Mouse (Mus musculus) MEL-GATA-1-ER (cell line): ENCODE data around the gene Scrn1.

ENCODE experiments used
- DNase-seq: peaks from one replicate; pipeline ENCODE4 v3.0.0-alpha.2; 2012; ENCODE audit warnings: low read depth; ENCODE audit errors: extremely low read depth

Scrn1 gene

GRCm38 (mm10) chr6:54565665-54566545, at the start of gene Scrn1:
Gene Scrn1 (minus strand): TSS chr6:54566489.
- DNase-seq: no peak

- no peak for DNase-seq
These were observed 40.0 kb upstream of the Scrn1 start for GRCm38 (mm10) chr6:54606241-54606640.

- no peak for DNase-seq
These were observed 37.9 kb upstream of the Scrn1 start for GRCm38 (mm10) chr6:54604001-54604715.

GRCm38 (mm10) chr6:54602891-54603290, 36.6 kb upstream of the Scrn1 start:
- no peak for DNase-seq

GRCm38 (mm10) chr6:54600681-54601347, 34.5 kb upstream of the Scrn1 start:
- DNase-seq: no peak

- no peak for DNase-seq
These were observed 31.4 kb upstream of the Scrn1 start for GRCm38 (mm10) chr6:54597711-54598110.

GRCm38 (mm10) chr6:54597208-54597607, 30.9 kb upstream of the Scrn1 start, which contains the start of gene Fkbp14:
Gene Fkbp14 (minus strand): TSS chr6:54597308.
- no peak for DNase-seq

GRCm38 (mm10) chr6:54595330-54595878, 29.1 kb upstream of the Scrn1 start:
- DNase-seq: no peak

GRCm38 (mm10) chr6:54594469-54595329, 28.4 kb upstream of the Scrn1 start, which contains the start of gene Plekha8:
Gene Plekha8 (plus strand): TSS chr6:54595111.
- DNase-seq: peak; percentile 58

- peak; percentile 29 for DNase-seq
These were observed 27.6 kb upstream of the Scrn1 start for GRCm38 (mm10) chr6:54593766-54594468.

GRCm38 (mm10) chr6:54592938-54593535, 26.7 kb upstream of the Scrn1 start:
- DNase-seq: peak; percentile 90

GRCm38 (mm10) chr6:54591778-54592177, 25.5 kb upstream of the Scrn1 start:
- DNase-seq: no peak

GRCm38 (mm10) chr6:54590691-54591090, 24.4 kb upstream of the Scrn1 start:
- no peak for DNase-seq

- DNase-seq: no peak
These were observed 21.9 kb upstream of the Scrn1 start for GRCm38 (mm10) chr6:54588212-54588611.

GRCm38 (mm10) chr6:54587683-54588082, 21.4 kb upstream of the Scrn1 start:
- DNase-seq: no peak

GRCm38 (mm10) chr6:54586911-54587310, 20.6 kb upstream of the Scrn1 start:
- DNase-seq: no peak

GRCm38 (mm10) chr6:54586175-54586574, 19.9 kb upstream of the Scrn1 start:
- peak; percentile 17 for DNase-seq

GRCm38 (mm10) chr6:54573218-54573955, 7.1 kb upstream of the Scrn1 start:
- no peak for DNase-seq

GRCm38 (mm10) chr6:54569776-54570175, 3.5 kb upstream of the Scrn1 start:
- no peak for DNase-seq
